In the genomic region with DNA sequence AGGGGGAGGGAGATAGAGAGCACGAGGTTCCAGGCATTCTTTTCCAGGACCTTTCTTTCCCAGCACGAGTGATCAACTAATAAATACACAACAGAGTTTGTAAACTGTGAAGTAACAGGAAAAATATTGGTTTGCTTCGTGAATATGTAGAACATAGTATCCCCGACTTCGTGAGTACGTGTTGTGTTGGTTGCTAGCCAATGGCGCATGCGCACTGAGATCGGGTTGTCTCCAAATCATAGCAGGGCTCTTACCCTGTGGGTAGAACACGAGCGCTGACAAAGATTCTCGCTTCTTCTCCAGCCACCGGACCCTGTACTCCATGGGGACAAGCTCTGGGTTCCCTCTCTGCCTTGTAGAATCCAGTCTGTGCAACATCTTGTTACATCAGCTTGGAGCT, we compare ENCODE assay signal across 15 mouse cellular contexts. TPM values are rescaled to one million over a fixed set of nuclear protein-coding genes. Genes with fewer than 3 reads are reported as not detected.
"Had no signal": no experiment of that assay in that cellular context is flagged by ENCODE, and none has a peak within 500 bp of the region (broad histone marks: within the 10 kb centered on the region; RNA-seq: fewer than 3 reads in every experiment).

No protein-coding gene starts in this region.

- H3K4me1 ChIP-seq: liver, embryonic 15.5 days had no signal

- H3K9me3 ChIP-seq: liver, embryonic 12.5 days; liver, embryonic 15.5 days had no signal

- ATAC-seq: hindbrain, postnatal 0 days; intestine, postnatal 0 days; liver, embryonic 12.5 days had no signal

- H3K9ac ChIP-seq: liver, embryonic 12.5 days; liver, embryonic 15.5 days had no signal

- H3K27ac ChIP-seq: hindbrain, postnatal 0 days; kidney, postnatal 0 days; left cerebral cortex, adult 2 months; liver, embryonic 12.5 days; liver, embryonic 15.5 days had no signal

- DNase-seq: kidney, adult 2 months; kidney, postnatal 25 days; layer of hippocampus, postnatal 36 days; left cerebral cortex, postnatal 4 days; midbrain, embryonic 14.5 days; thymus, adult 18-20 months; thymus, postnatal 36 days had no signal

- H3K27me3 ChIP-seq: liver, embryonic 15.5 days had no signal

- H3K4me2 ChIP-seq: liver, embryonic 12.5 days; liver, embryonic 15.5 days; midbrain, embryonic 11.5 days had no signal

- H3K4me3 ChIP-seq: left cerebral cortex, adult 2 months; liver, embryonic 12.5 days; liver, embryonic 15.5 days had no signal

- H3K36me3 ChIP-seq: liver, embryonic 12.5 days; liver, embryonic 15.5 days had no signal

RNA-seq across cellular contexts. Expression of gene Tlr5, which starts 33.2 kb away (rescaled TPM):
- total RNA-seq: megakaryocyte-erythroid progenitor cell, adult 5-6 weeks had no signal
